Mouse (Mus musculus): Measurements from ENCODE around the gene Aim2. TPM values are rescaled to one million over a fixed set of nuclear protein-coding genes. Genes with fewer than 3 reads are reported as not detected.

The Aim2 gene
- polyA plus RNA-seq, 1 experiment = 10.4 TPM

DNA sequence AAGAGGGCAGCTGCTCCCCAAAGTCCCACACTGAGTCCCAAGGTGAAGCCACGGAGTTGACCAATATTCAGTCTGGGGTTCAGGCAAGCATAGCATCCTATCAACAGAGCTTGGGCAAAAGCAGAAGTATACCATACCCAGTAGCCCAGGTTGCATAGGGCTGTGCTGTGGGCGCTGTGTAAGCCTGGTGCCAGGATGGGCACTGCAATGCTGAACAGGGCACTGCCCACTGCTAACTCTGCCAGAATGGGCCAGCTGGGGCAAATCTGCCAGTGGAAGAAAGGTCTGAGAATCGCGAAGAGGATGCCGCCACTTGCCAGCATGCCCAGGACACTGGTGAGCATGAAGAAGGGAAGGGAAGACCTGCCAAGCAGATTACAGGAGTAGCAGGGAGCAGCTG, 18.3 kb upstream of the Aim2 start:
- Histone ChIP-seq H3K4me1 (ENCODE audit: control insufficient read depth, insufficient read depth, insufficient read length) (no peaks in the 10 kb centered on the region), H3K27ac (ENCODE audit: insufficient read depth, low read length) (no peak overlapping the region)

DNA sequence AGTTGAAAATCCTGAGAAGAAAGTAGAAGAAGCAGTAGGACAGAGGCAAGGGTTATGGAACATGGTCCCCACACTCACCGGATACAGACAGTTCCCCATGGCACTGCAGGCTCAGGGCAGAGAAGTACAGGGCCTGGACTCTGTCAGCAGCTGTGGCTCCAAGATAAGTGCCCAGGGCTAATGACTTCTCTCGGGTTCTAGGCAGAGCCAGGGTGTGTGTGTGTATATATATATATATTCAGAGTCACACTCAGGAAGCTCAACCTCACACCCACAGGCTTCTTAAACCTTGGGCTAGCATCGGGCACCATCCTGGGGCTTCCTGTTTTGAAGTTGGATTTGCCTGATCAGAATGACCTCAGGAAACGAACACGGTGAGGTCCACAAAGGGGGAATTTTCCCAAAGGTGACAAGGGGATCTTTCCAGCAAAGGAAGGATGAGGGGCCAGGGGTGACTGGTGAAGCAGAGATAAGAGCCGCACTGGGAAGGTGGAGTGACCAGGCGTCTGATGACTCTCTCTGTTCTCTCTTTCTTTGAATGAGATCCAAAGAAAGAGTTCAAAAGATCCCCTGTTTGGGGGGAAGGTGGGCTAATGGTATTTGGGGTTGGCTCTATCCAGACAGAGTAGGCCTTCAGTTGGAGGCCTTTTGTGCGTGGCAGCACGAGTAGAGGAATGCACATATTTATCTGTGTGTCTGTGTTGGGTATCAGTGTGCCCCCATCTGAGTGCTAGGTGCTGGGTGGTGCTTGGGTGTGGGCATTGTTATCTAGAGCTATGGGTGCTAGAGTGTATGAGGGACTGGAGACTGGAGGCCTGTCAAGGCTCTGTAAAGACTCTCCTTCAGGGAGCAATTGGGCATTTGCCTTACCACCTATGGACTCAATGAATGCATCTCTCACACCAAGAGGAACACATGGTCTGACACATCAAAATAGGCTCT, 17.1 kb upstream of the Aim2 start, which contains the start of gene Ackr1:
Gene Ackr1 (minus strand): TSS at position 439 of the 942 bp plus-strand sequence.
- 42% methylated on average over 9 of the region's 9 CpGs for WGBS
- Histone ChIP-seq H3K27me3 (ENCODE audit: control insufficient read depth, insufficient read depth, low read length) (no peaks in the 10 kb centered on the region), H3K4me3 (ENCODE audit: extremely low read depth, insufficient read depth, insufficient read length) (peak within 1 kb of the TSS; percentile 10; the same call in 1 of the 2 replicates), H3K27ac (ENCODE audit: insufficient read depth, low read length) (peak within 1 kb of the TSS; percentile 8; the same call in 1 of the 2 replicates), H3K4me1 (ENCODE audit: control insufficient read depth, insufficient read depth, insufficient read length) (no peaks in the 10 kb centered on the region), H3K36me3 (ENCODE audit: control insufficient read depth, insufficient read depth, low read length) (no peaks in the 10 kb centered on the region)
- DNase-seq (ENCODE audit: low read depth in 1 of 2, low spot score in 2 of 2) = no peak
- TF ChIP-seq POLR2A (IDR thresholded peaks at IDR 0.05; ENCODE audit: low read depth, low read length) (no peak), CTCF (IDR thresholded peaks at IDR 0.05; ENCODE audit: extremely low read depth, insufficient read depth, insufficient read length, insufficient replicate concordance) (no peak)

More for the DNA sequence above, 18.3 kb upstream of the Aim2 start:
- no peak for DNase-seq (ENCODE audit: low read depth in 1 of 2, low spot score in 2 of 2)
- no peaks in the 10 kb centered on the region for H3K36me3 ChIP-seq (ENCODE audit: control insufficient read depth, insufficient read depth, low read length)
- H3K4me3 ChIP-seq (ENCODE audit: extremely low read depth, insufficient read depth, insufficient read length) = peak overlapping the region; percentile 10; the same call in 1 of the 2 replicates
- H3K27me3 ChIP-seq (ENCODE audit: control insufficient read depth, insufficient read depth, low read length) = no peaks in the 10 kb centered on the region
- no peak for TF ChIP-seq CTCF (IDR thresholded peaks at IDR 0.05; ENCODE audit: extremely low read depth, insufficient read depth, insufficient read length, insufficient replicate concordance)
- TF ChIP-seq POLR2A (IDR thresholded peaks at IDR 0.05; ENCODE audit: low read depth, low read length) = no peak
- WGBS = 75% methylated on average over 5 of the region's 5 CpGs

DNA sequence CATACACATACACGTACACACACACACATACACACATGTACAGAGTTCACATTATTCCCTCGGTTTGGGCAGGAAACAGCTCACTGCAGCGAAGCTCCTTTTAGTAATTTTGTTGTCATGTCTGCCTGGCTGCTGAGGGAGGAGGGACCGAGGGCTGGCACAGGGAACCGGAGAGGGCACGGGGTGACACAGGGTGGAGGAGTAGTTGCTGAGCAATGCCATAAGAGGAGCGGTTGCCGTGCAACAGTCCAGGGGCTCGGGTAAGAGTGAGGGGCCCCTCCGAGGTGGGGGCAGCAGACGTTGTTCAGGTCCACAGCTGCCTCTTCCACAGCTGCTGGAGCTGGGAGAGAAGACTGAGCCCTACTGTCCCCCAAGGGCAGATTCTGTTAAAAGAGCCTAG, 14.8 kb upstream of the Aim2 start:
- DNase-seq (ENCODE audit: low read depth in 1 of 2, low spot score in 2 of 2) = no peak
- H3K4me1 ChIP-seq (ENCODE audit: control insufficient read depth, insufficient read depth, insufficient read length) = no peaks in the 10 kb centered on the region
- H3K27ac ChIP-seq (ENCODE audit: insufficient read depth, low read length) = no peak overlapping the region
- WGBS = 75% methylated on average over 11 of the region's 11 CpGs
- no peak for TF ChIP-seq CTCF (IDR thresholded peaks at IDR 0.05; ENCODE audit: extremely low read depth, insufficient read depth, insufficient read length, insufficient replicate concordance)
- no peak for TF ChIP-seq POLR2A (IDR thresholded peaks at IDR 0.05; ENCODE audit: low read depth, low read length)
- H3K36me3 ChIP-seq (ENCODE audit: control insufficient read depth, insufficient read depth, low read length) = no peaks in the 10 kb centered on the region
- H3K4me3 ChIP-seq (ENCODE audit: extremely low read depth, insufficient read depth, insufficient read length) = no peak overlapping the region
- no peaks in the 10 kb centered on the region for H3K27me3 ChIP-seq (ENCODE audit: control insufficient read depth, insufficient read depth, low read length)

DNA sequence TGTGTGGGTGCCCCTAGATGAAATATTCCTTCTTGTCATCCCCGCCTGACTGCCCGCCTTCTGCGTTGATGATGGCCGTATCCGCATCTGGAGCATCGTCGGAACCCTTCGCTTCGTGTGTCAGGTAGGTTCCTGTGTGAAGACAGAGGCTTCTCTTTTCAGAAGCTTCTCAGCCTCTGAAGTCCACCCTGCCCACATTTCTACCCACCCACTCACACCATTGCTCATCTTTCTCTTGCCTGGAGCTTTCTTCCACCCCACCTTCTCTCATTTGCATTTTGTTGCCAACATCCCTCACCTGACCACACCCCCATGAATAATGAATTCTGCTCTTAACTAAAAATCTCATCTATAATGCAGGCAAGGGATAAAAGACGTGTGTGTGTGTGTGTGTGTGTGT, 13.7 kb upstream of the Aim2 start:
- H3K4me1 ChIP-seq (ENCODE audit: control insufficient read depth, insufficient read depth, insufficient read length) = no peaks in the 10 kb centered on the region
- 93% methylated on average over 10 of the region's 10 CpGs for WGBS
- no peak overlapping the region for H3K27ac ChIP-seq (ENCODE audit: insufficient read depth, low read length)
- no peak for TF ChIP-seq POLR2A (IDR thresholded peaks at IDR 0.05; ENCODE audit: low read depth, low read length)
- TF ChIP-seq CTCF (IDR thresholded peaks at IDR 0.05; ENCODE audit: extremely low read depth, insufficient read depth, insufficient read length, insufficient replicate concordance) = no peak
- no peaks in the 10 kb centered on the region for H3K27me3 ChIP-seq (ENCODE audit: control insufficient read depth, insufficient read depth, low read length)
- no peak for DNase-seq (ENCODE audit: low read depth in 1 of 2, low spot score in 2 of 2)
- H3K4me3 ChIP-seq (ENCODE audit: extremely low read depth, insufficient read depth, insufficient read length) = no peak overlapping the region
- no peaks in the 10 kb centered on the region for H3K36me3 ChIP-seq (ENCODE audit: control insufficient read depth, insufficient read depth, low read length)

DNA sequence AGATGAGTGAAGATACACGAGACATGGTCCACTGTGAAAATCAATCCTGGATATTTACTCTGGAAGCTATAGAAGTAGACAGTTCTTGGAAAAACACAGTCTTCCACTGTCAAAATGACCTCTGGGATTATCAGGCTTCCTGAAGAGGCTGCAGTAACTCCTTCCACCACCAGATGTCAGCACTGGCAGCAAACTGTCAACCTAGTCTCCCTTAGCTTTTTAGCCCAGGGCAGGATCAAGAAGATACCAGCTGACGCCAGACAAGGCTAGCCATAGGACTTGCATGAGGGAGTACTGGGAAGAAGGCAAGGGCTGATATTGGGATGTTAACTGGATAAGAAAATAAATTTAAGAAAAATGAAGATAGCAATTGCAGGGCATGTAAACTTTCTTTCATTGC, 11.1 kb upstream of the Aim2 start:
- H3K27me3 ChIP-seq (ENCODE audit: control insufficient read depth, insufficient read depth, low read length) = no peaks in the 10 kb centered on the region
- H3K36me3 ChIP-seq (ENCODE audit: control insufficient read depth, insufficient read depth, low read length) = no peaks in the 10 kb centered on the region
- H3K4me3 ChIP-seq (ENCODE audit: extremely low read depth, insufficient read depth, insufficient read length) = no peak overlapping the region
- no peaks in the 10 kb centered on the region for H3K4me1 ChIP-seq (ENCODE audit: control insufficient read depth, insufficient read depth, insufficient read length)
- TF ChIP-seq POLR2A (IDR thresholded peaks at IDR 0.05; ENCODE audit: low read depth, low read length) (no peak), CTCF (IDR thresholded peaks at IDR 0.05; ENCODE audit: extremely low read depth, insufficient read depth, insufficient read length, insufficient replicate concordance) (peak; percentile 78; the same call in 1 of the 2 replicates)
- DNase-seq (ENCODE audit: low read depth in 1 of 2, low spot score in 2 of 2) = peak; percentile 14 to 25
- no peak overlapping the region for H3K27ac ChIP-seq (ENCODE audit: insufficient read depth, low read length)
- 14% methylated on average over 2 of the region's 2 CpGs for WGBS

DNA sequence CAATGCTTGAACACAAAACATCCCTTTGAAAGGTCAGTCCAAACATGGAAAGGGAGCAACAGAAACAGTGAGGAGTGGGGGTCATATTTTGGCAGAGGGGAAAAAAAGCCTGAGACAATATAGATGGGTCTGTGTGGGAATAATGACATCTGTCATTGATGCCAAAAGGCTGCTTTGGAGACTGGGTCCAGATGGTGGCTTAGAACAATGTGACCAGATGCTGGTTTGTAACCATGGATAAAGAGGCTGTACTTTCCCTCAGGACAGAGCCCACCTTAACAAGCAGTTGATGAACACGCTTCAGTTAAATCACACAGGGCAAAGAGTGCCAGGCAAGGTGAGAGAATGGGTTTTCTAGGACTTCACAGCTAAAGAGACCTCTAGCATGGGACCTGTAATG, 8.3 kb upstream of the Aim2 start:
- Histone ChIP-seq H3K36me3 (ENCODE audit: control insufficient read depth, insufficient read depth, low read length) (no peaks in the 10 kb centered on the region), H3K27me3 (ENCODE audit: control insufficient read depth, insufficient read depth, low read length) (no peaks in the 10 kb centered on the region), H3K27ac (ENCODE audit: insufficient read depth, low read length) (no peak overlapping the region), H3K4me1 (ENCODE audit: control insufficient read depth, insufficient read depth, insufficient read length) (no peaks in the 10 kb centered on the region), H3K4me3 (ENCODE audit: extremely low read depth, insufficient read depth, insufficient read length) (no peak overlapping the region)
- no peak for DNase-seq (ENCODE audit: low read depth in 1 of 2, low spot score in 2 of 2)
- 91% methylated on average over 1 of the region's 1 CpGs for WGBS
- TF ChIP-seq POLR2A (IDR thresholded peaks at IDR 0.05; ENCODE audit: low read depth, low read length) = no peak
- no peak for TF ChIP-seq CTCF (IDR thresholded peaks at IDR 0.05; ENCODE audit: extremely low read depth, insufficient read depth, insufficient read length, insufficient replicate concordance)

DNA sequence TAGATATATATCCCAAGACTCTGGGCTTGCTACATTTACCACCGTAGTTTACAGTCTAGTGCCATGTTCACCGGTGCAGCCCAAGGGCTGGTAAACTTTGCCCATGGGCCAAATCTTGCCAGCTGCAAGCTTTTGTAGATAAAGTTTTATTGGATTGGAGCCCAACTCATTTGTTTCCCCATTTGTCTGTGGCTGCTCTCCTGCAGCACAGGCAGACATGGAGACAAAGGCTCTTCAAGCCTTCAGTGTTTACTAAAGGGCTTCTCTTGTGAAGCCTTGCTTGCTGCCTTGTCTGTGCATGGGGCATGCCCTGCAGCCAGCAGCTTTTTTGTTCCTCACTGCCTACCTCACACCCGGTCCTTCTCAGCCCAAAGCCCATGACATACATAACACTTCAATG, 6.7 kb upstream of the Aim2 start:
- no peak overlapping the region for H3K27ac ChIP-seq (ENCODE audit: insufficient read depth, low read length)
- H3K36me3 ChIP-seq (ENCODE audit: control insufficient read depth, insufficient read depth, low read length) = no peaks in the 10 kb centered on the region
- DNase-seq (ENCODE audit: low read depth in 1 of 2, low spot score in 2 of 2) = no peak
- H3K4me1 ChIP-seq (ENCODE audit: control insufficient read depth, insufficient read depth, insufficient read length) = no peaks in the 10 kb centered on the region
- 80% methylated on average over 3 of the region's 3 CpGs for WGBS
- H3K27me3 ChIP-seq (ENCODE audit: control insufficient read depth, insufficient read depth, low read length) = no peaks in the 10 kb centered on the region
- TF ChIP-seq CTCF (IDR thresholded peaks at IDR 0.05; ENCODE audit: extremely low read depth, insufficient read depth, insufficient read length, insufficient replicate concordance) (no peak), POLR2A (IDR thresholded peaks at IDR 0.05; ENCODE audit: low read depth, low read length) (no peak)
- no peak overlapping the region for H3K4me3 ChIP-seq (ENCODE audit: extremely low read depth, insufficient read depth, insufficient read length)

Data from spleen, adult 2 months (tissue).